ENCODE assay signal across 11 mouse cellular contexts in the genomic region with DNA sequence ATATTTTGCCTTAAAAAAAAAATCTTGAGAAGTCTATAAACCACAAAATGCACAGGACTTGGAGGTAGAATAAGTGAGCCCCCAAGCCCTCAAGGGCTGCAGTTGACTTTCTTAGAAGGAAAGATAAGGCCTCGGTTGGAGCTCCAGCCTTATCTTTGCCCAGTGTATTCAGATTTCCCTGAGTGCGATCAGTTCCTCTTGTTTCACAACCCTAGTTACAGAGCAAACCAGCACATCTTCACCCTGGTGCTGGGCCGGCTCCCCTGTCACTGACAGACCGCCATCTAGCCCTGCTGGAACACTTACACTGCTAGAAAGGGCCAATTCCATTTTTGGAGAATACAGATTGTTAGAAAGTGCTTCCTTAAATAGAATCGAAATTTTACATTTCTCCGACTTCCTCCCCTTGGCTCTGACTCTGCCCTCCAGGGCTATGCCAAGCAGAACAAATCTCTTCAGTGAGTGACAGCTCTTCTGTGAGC.
DNase-seq lines count a peak whose midpoint lies in the region; ATAC-seq and TF ChIP-seq lines count a peak whose summit lies in the region.
"Had no signal": no experiment of that assay in that cellular context is flagged by ENCODE, and none has a peak within 500 bp of the region (broad histone marks: within the 10 kb centered on the region; RNA-seq: fewer than 3 reads in every experiment).

No protein-coding gene starts in this region.

- peak overlapping the region; percentile 32; the same call in 1 of the 2 replicates for H3K27ac ChIP-seq in hindbrain, postnatal 0 days
- H3K27ac ChIP-seq in hindbrain, embryonic 12.5 days = no peak overlapping the region
- no peak overlapping the region for H3K27ac ChIP-seq in liver, postnatal 0 days (ENCODE audit: low read depth)

- no peak overlapping the region for H3K4me2 ChIP-seq in hindbrain, postnatal 0 days (ENCODE audit: low read depth, low read length)
- H3K4me2 ChIP-seq in hindbrain, embryonic 12.5 days (replicated peaks) = no peak overlapping the region
- no peak overlapping the region for H3K4me2 ChIP-seq in liver, postnatal 0 days (ENCODE audit: low read depth, low read length)

- no peak for TF ChIP-seq CTCF in hindbrain, postnatal 0 days (IDR thresholded peaks at IDR 0.05; ENCODE audit: low read depth)
- no peak for TF ChIP-seq CTCF in liver, postnatal 0 days (IDR thresholded peaks at IDR 0.05; ENCODE audit: low read depth)

- H3K27me3 ChIP-seq in hindbrain, postnatal 0 days (ENCODE audit: insufficient read depth, low read length) = no peaks in the 10 kb centered on the region
- no peaks in the 10 kb centered on the region for H3K27me3 ChIP-seq in hindbrain, embryonic 12.5 days
- H3K27me3 ChIP-seq in liver, postnatal 0 days (ENCODE audit: insufficient read depth, low read length) = no peaks in the 10 kb centered on the region

- no peaks in the 10 kb centered on the region for H3K36me3 ChIP-seq in hindbrain, postnatal 0 days (ENCODE audit: insufficient read depth, low read length)
- peaks cover 9% of the 10 kb centered on the region for H3K36me3 ChIP-seq in hindbrain, embryonic 12.5 days
- H3K36me3 ChIP-seq in liver, postnatal 0 days (replicated peaks; ENCODE audit: insufficient read depth, low read length) = no peaks in the 10 kb centered on the region

- WGBS in hindbrain, postnatal 0 days = 67% methylated on average over 6 of the region's 6 CpGs
- WGBS in hindbrain, embryonic 12.5 days = 91% methylated on average over 6 of the region's 6 CpGs
- WGBS in liver, postnatal 0 days (ENCODE audit: insufficient replicate concordance) = 25% methylated on average over 6 of the region's 6 CpGs

- H3K4me1 ChIP-seq in hindbrain, postnatal 0 days (ENCODE audit: insufficient read depth, low read length) = peaks cover 16% of the 10 kb centered on the region
- H3K4me1 ChIP-seq in hindbrain, embryonic 12.5 days = peaks cover 2% of the 10 kb centered on the region; the same call in 1 of the 2 replicates
- peaks cover 26% of the 10 kb centered on the region for H3K4me1 ChIP-seq in liver, postnatal 0 days (ENCODE audit: insufficient read depth)

- no peak overlapping the region for H3K9ac ChIP-seq in hindbrain, postnatal 0 days (replicated peaks; ENCODE audit: low read length)
- H3K9ac ChIP-seq in hindbrain, embryonic 12.5 days = no peak overlapping the region
- no peak overlapping the region for H3K9ac ChIP-seq in liver, postnatal 0 days (replicated peaks)

- H3K9me3 ChIP-seq in hindbrain, postnatal 0 days (ENCODE audit: low read length) = no peaks in the 10 kb centered on the region
- H3K9me3 ChIP-seq in hindbrain, embryonic 12.5 days (replicated peaks) = no peaks in the 10 kb centered on the region
- H3K9me3 ChIP-seq in liver, postnatal 0 days (ENCODE audit: low read length) = no peaks in the 10 kb centered on the region

- no peak overlapping the region for H3K4me3 ChIP-seq in hindbrain, postnatal 0 days (ENCODE audit: low read length)
- H3K4me3 ChIP-seq in hindbrain, embryonic 12.5 days = no peak overlapping the region
- no peak overlapping the region for H3K4me3 ChIP-seq in liver, postnatal 0 days (ENCODE audit: low read depth, low read length)
- H3K4me3 ChIP-seq: myocyte had no signal

- peak; percentile 45 to 55 for DNase-seq in cerebellum, postnatal 25 days
- DNase-seq in cerebellum, adult 9-11 months = no peak
- DNase-seq in hindbrain, postnatal 0 days (ENCODE audit: low spot score) = no peak
- DNase-seq in brain, embryonic 18.5 days (ENCODE audit: low read depth, low spot score) = peak; percentile 47
- no peak for DNase-seq in liver, postnatal 0 days
- no peak for DNase-seq in adrenal gland, adult 18-20 months (ENCODE audit: low spot score in 2 of 2)
- DNase-seq in adrenal gland, adult 8-10 months = no peak
- DNase-seq: kidney, adult 18-20 months; right cerebral cortex, postnatal 14 days had no signal

- ATAC-seq in hindbrain, postnatal 0 days = no peak
- no peak for ATAC-seq in hindbrain, embryonic 12.5 days (ENCODE audit: low FRiP score)
- no peak for ATAC-seq in liver, postnatal 0 days

- peak; percentile 44 for TF ChIP-seq EP300 in liver, postnatal 0 days (IDR thresholded peaks at IDR 0.05; ENCODE audit: low read depth)

Comparison
In these comparisons a context has a peak if more than half of its experiments do, and no peak if none do; other contexts are left out.
1. DNase-seq: peak in cerebellum, postnatal 25 days (2 of 2) and brain, embryonic 18.5 days (single experiment); none in cerebellum, adult 9-11 months (single experiment), hindbrain, postnatal 0 days (single experiment), liver, postnatal 0 days (single experiment), adrenal gland, adult 18-20 months (0 of 2) and adrenal gland, adult 8-10 months (single experiment).